Mouse (Mus musculus): ENCODE results near the gene Tekt3.

DNA sequence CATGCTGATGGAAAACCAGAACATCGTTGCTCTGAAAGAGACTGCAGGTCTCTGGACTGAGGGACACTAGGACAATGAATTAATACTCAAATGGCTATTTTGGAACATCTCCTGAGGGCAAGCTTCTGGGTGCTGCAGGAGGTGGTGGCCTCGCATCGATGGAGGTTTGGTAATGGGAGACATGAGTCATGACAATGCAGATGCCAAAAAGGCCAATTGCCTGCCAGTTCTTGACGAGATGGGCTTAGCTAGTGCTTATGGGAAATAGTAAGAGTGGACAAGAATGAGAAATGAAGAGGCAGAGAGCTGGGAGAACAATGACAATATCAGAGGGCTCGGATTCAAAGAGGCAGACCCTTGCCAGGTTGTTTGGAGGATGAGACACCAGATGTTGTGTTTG, 38.0 kb upstream of the Tekt3 start:
- TF ChIP-seq USF1 (IDR thresholded peaks at IDR 0.05; ENCODE audit: low read depth): no peak
- no peak for TF ChIP-seq CEBPB (IDR thresholded peaks at IDR 0.05; ENCODE audit: insufficient read depth, poor library complexity, severe bottlenecking)
